Mouse (Mus musculus) bone marrow, adult 2 months (tissue): ENCODE data around the gene Tial1.

ENCODE experiments used
- CTCF ChIP-seq: fragments of 200-500 bp; IDR thresholded peaks from 2 replicates; pipeline ENCODE4 v1.5.1; 2011; ENCODE audit warnings: low read length, control low read depth; ENCODE audit not compliant: control insufficient read depth, insufficient read depth
- POLR2A ChIP-seq: fragments of 200-500 bp; IDR thresholded peaks from 2 replicates; pipeline ENCODE4 v1.6.1; 2011; ENCODE audit warnings: low read depth, mild to moderate bottlenecking, control low read depth, low read length, borderline replicate concordance; ENCODE audit not compliant: control insufficient read depth

- no peak for TF ChIP-seq CTCF
- no peak for TF ChIP-seq POLR2A
Observed at GRCm38 (mm10) chr7:128412071-128412833, 49.3 kb downstream of the Tial1 start.
